Mouse (Mus musculus): ENCODE data around the gene C1qa. TPM values are rescaled to one million over a fixed set of nuclear protein-coding genes. Genes with fewer than 3 reads are reported as not detected.
A peak's percentile ranks its signal among the peaks of the same experiment; 100 is the strongest.

Gene C1qa
- polyA plus RNA-seq, 1 experiment from 2014 or later, result 44.8 TPM

DNA sequence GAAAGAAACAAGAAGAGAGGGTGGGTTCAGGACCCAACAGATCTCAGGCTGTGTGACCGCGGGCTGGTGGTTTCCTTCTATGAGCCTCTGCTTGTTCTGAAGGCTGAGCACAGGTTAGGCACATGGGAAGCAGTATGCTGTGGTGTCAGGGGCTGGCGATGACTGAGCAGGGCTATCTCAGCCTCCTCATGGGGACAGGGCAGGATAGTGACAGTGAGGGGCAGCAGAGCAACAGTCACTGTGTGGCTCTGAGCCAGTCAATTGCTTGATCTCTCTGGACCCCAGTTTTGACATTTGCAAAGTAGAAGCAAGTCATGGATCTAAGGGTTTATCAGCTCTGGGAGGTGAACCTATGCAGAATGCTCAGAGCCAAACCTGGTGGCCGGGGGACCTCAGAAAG is 7.5 kb downstream of the C1qa start:
- TF ChIP-seq CTCF (IDR thresholded peaks at IDR 0.05; ENCODE audit: low read depth), result no peak

DNA sequence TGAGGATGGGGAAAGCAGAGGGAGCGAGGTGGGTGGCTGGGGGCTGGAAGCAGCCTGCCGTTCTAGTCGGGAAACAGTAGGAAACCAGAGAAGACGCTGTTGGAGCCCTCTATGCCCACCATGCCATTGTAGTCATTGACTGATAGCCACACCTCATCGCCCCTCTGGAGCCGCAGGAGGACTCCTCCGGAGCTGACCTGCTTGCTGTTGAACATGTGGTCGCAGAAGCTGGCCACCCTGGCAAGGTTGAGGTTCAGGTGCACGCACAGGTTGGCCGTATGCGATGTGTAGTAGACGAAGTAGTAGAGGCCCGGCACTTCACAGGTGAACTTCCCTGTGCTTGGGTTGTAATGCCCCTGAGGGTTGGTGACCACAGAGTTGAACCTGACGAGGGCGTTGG is 8.6 kb downstream of the C1qa start:
- Histone ChIP-seq H3K9me3 (ENCODE audit: control insufficient read depth) (no peaks in the 10 kb centered on the region), H3K9ac (ENCODE audit: low read depth, low read length) (no peak overlapping the region), H3K36me3 (ENCODE audit: control insufficient read depth, insufficient read depth) (no peaks in the 10 kb centered on the region), H3K27me3 (replicated peaks; ENCODE audit: control insufficient read depth, insufficient read depth, low read length) (0 out of 2 replicates have a peak, but pooled peaks cover 5% of the 10 kb centered on the region), H3K4me3 (ENCODE audit: low read depth, low read length) (no peak overlapping the region), H3K27ac (ENCODE audit: low read depth, low read length) (no peak overlapping the region), H3K4me1 (replicated peaks; ENCODE audit: control insufficient read depth, insufficient read depth, low read length) (no peaks in the 10 kb centered on the region), H3K4me2 (replicated peaks; ENCODE audit: low read depth) (no peak overlapping the region)
- TF ChIP-seq CTCF (IDR thresholded peaks at IDR 0.05; ENCODE audit: low read depth), result no peak
- ATAC-seq, result no peak
- 83% methylated on average over 15 of the region's 15 CpGs for WGBS

More for the DNA sequence above, 7.5 kb downstream of the C1qa start:
- Histone ChIP-seq H3K9ac (ENCODE audit: low read depth, low read length) (no peak overlapping the region), H3K36me3 (ENCODE audit: control insufficient read depth, insufficient read depth) (no peaks in the 10 kb centered on the region), H3K27ac (ENCODE audit: low read depth, low read length) (no peak overlapping the region), H3K4me3 (ENCODE audit: low read depth, low read length) (no peak overlapping the region), H3K4me1 (replicated peaks; ENCODE audit: control insufficient read depth, insufficient read depth, low read length) (no peaks in the 10 kb centered on the region), H3K9me3 (ENCODE audit: control insufficient read depth) (no peaks in the 10 kb centered on the region), H3K4me2 (replicated peaks; ENCODE audit: low read depth) (no peak overlapping the region), H3K27me3 (replicated peaks; ENCODE audit: control insufficient read depth, insufficient read depth, low read length) (0 out of 2 replicates have a peak, but pooled peaks cover 11% of the 10 kb centered on the region)
- no peak for ATAC-seq
- 85% methylated on average over 4 of the region's 4 CpGs for WGBS

DNA sequence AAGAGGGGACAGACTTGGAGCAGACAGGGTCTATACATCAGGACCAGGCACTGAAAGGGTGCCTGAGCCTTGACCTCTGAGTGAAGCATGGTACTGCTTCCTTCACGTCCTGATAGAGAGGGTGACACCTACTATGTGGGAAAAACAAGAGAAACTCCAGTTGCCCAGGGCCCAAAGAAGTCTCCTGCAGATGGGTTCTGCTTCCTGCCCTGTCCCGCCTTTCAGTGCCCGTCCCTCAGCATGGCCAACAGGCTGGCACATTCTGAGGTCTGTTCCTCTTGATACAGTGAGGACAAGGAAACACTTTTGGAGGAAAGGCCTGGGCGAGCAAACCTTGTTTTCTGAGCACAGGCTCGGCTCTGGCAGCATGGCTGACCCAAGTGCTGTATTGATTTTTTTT is 10.9 kb downstream of the C1qa start:
- Histone ChIP-seq H3K9me3 (ENCODE audit: control insufficient read depth) (no peaks in the 10 kb centered on the region), H3K27me3 (replicated peaks; ENCODE audit: control insufficient read depth, insufficient read depth, low read length) (no peaks in the 10 kb centered on the region), H3K27ac (ENCODE audit: low read depth, low read length) (no peak overlapping the region), H3K36me3 (ENCODE audit: control insufficient read depth, insufficient read depth) (no peaks in the 10 kb centered on the region), H3K9ac (ENCODE audit: low read depth, low read length) (no peak overlapping the region), H3K4me3 (ENCODE audit: low read depth, low read length) (no peak overlapping the region), H3K4me1 (replicated peaks; ENCODE audit: control insufficient read depth, insufficient read depth, low read length) (no peaks in the 10 kb centered on the region), H3K4me2 (replicated peaks; ENCODE audit: low read depth) (no peak overlapping the region)
- no peak for TF ChIP-seq CTCF (IDR thresholded peaks at IDR 0.05; ENCODE audit: low read depth)
- 63% methylated on average over 5 of the region's 5 CpGs for WGBS
- no peak for ATAC-seq

DNA sequence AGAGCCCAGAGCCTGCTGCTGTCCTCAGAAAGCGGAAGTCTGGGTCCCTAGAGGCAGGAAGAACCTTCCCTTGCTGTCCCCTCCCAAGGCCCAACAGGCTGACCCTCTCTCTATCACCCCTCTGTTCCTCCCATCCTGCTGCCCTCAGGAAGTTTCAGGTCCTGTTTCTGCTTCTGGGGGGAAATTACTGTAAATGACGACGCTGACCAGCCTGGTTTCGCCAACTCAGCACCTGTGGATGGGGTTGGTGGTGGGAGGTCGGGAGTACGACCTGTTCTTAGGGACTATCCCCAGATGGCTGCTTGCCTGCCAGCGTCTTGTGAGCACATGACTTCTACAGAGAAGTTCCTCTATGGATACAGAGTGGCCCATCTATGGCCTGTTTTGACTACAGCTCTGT is 12.5 kb downstream of the C1qa start, which contains the start of gene C1qb:
Gene C1qb, minus strand, starts transcription at position 87 of the 400 bp plus-strand sequence.
- H3K27ac ChIP-seq (ENCODE audit: low read depth, low read length), result no peak within 1 kb of the TSS
- no peak for TF ChIP-seq CTCF (IDR thresholded peaks at IDR 0.05; ENCODE audit: low read depth)
- no peaks in the 10 kb centered on the region for H3K27me3 ChIP-seq (replicated peaks; ENCODE audit: control insufficient read depth, insufficient read depth, low read length)
- H3K9me3 ChIP-seq (ENCODE audit: control insufficient read depth), result no peaks in the 10 kb centered on the region
- no peaks in the 10 kb centered on the region for H3K4me1 ChIP-seq (replicated peaks; ENCODE audit: control insufficient read depth, insufficient read depth, low read length)
- no peak within 1 kb of the TSS for H3K4me3 ChIP-seq (ENCODE audit: low read depth, low read length)
- H3K9ac ChIP-seq (ENCODE audit: low read depth, low read length), result no peak within 1 kb of the TSS
- no peak within 1 kb of the TSS for H3K4me2 ChIP-seq (replicated peaks; ENCODE audit: low read depth)
- no peak for ATAC-seq
- 75% methylated on average over 7 of the region's 7 CpGs for WGBS
- no peaks in the 10 kb centered on the region for H3K36me3 ChIP-seq (ENCODE audit: control insufficient read depth, insufficient read depth)

DNA sequence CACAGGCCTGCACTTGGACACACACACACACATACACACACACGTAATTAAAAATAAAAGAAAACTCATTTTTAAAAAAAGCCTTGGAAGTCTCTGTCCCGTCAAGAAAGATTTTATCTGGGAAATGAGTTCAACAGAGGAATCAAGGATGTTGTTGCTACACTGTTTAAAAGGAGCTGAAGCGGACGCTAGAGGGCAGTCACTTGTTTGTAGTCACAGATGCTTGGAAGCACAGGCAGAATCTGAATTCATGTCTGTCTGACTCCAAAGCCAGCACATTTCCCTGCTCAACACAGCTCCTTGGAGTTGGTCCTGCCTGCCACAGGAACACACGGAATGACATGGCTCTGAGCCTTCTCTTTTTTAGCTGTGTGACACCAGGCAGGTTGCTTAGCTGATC is 20.0 kb downstream of the C1qa start:
- whole genome bisulfite sequencing, result 30% methylated on average over 5 of the region's 5 CpGs
- peak; percentile 59 for TF ChIP-seq CTCF (IDR thresholded peaks at IDR 0.05; ENCODE audit: low read depth)

DNA sequence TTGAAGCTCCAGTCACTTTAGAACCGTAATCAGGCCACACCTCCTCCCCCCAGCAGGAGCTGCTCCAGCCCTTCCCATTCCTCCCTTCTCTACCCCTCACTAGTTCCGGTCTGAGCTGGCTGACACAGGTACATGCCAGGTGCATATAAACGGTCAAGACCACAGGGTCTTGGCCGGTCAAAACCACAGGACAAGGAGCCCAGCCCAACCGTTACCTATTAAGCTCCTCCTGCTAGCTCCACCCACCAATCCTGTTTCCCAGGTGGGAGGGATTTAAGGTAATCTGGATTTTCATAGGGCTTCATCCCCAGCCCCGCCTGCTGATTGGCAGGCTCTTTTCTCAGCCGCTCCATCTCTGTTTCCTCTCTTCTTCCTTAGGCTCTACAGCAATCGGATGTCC is 20.4 kb downstream of the C1qa start:
- ATAC-seq, result no peak; the same call in 1 of the 2 replicates
- no peak for TF ChIP-seq CTCF (IDR thresholded peaks at IDR 0.05; ENCODE audit: low read depth)
- H3K36me3 ChIP-seq (ENCODE audit: control insufficient read depth, insufficient read depth), result no peaks in the 10 kb centered on the region
- H3K4me1 ChIP-seq (replicated peaks; ENCODE audit: control insufficient read depth, insufficient read depth, low read length), result no peaks in the 10 kb centered on the region
- H3K27me3 ChIP-seq (replicated peaks; ENCODE audit: control insufficient read depth, insufficient read depth, low read length), result no peaks in the 10 kb centered on the region
- H3K9ac ChIP-seq (ENCODE audit: low read depth, low read length), result no peak overlapping the region
- H3K9me3 ChIP-seq (ENCODE audit: control insufficient read depth), result no peaks in the 10 kb centered on the region
- H3K4me3 ChIP-seq (ENCODE audit: low read depth, low read length), result no peak overlapping the region
- H3K4me2 ChIP-seq (replicated peaks; ENCODE audit: low read depth), result no peak overlapping the region
- 48% methylated on average over 8 of the region's 8 CpGs for WGBS
- H3K27ac ChIP-seq (ENCODE audit: low read depth, low read length), result no peak overlapping the region

More for the DNA sequence above, 20.0 kb downstream of the C1qa start:
- Histone ChIP-seq H3K9ac (ENCODE audit: low read depth, low read length) (no peak overlapping the region), H3K27ac (ENCODE audit: low read depth, low read length) (no peak overlapping the region), H3K27me3 (replicated peaks; ENCODE audit: control insufficient read depth, insufficient read depth, low read length) (no peaks in the 10 kb centered on the region), H3K36me3 (ENCODE audit: control insufficient read depth, insufficient read depth) (no peaks in the 10 kb centered on the region), H3K4me1 (replicated peaks; ENCODE audit: control insufficient read depth, insufficient read depth, low read length) (no peaks in the 10 kb centered on the region), H3K4me3 (ENCODE audit: low read depth, low read length) (no peak overlapping the region), H3K9me3 (ENCODE audit: control insufficient read depth) (no peaks in the 10 kb centered on the region), H3K4me2 (replicated peaks; ENCODE audit: low read depth) (no peak overlapping the region)
- no peak for ATAC-seq

DNA sequence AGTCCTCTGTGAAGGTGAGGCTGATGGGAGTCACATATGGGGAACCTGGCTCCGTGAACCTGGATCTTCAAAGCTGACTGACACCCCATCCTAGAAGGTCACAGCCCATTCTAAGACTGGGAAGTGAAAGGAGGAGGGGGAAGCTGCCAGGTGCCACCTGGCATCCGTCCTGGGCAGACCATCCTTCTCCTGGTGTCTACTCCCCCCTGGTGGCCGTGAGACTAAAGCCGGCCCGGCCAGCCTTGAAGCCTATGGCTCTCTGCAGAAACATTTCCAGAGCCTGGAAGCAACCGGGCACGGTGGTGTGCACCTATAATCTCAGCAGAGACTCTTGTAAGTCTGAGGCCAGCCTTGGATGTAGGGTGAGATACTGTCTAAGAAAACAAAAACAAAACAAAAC is 21.6 kb downstream of the C1qa start:
- Histone ChIP-seq H3K27me3 (replicated peaks; ENCODE audit: control insufficient read depth, insufficient read depth, low read length) (no peaks in the 10 kb centered on the region), H3K9me3 (ENCODE audit: control insufficient read depth) (no peaks in the 10 kb centered on the region), H3K4me1 (replicated peaks; ENCODE audit: control insufficient read depth, insufficient read depth, low read length) (no peaks in the 10 kb centered on the region), H3K9ac (ENCODE audit: low read depth, low read length) (no peak overlapping the region), H3K36me3 (ENCODE audit: control insufficient read depth, insufficient read depth) (no peaks in the 10 kb centered on the region), H3K4me3 (ENCODE audit: low read depth, low read length) (no peak overlapping the region), H3K27ac (ENCODE audit: low read depth, low read length) (no peak overlapping the region), H3K4me2 (replicated peaks; ENCODE audit: low read depth) (no peak overlapping the region)
- TF ChIP-seq CTCF (IDR thresholded peaks at IDR 0.05; ENCODE audit: low read depth), result peak; percentile 89
- WGBS, result 17% methylated on average over 7 of the region's 7 CpGs
- ATAC-seq, result peak; percentile 64
